Mouse (Mus musculus): Measurements from ENCODE around the gene Rabep2. TPM values are rescaled to one million over a fixed set of nuclear protein-coding genes. Genes with fewer than 3 reads are reported as not detected.

Rabep2 gene
- polyA plus RNA-seq, 1 experiment from 2014 or later: 15.6 TPM

DNA sequence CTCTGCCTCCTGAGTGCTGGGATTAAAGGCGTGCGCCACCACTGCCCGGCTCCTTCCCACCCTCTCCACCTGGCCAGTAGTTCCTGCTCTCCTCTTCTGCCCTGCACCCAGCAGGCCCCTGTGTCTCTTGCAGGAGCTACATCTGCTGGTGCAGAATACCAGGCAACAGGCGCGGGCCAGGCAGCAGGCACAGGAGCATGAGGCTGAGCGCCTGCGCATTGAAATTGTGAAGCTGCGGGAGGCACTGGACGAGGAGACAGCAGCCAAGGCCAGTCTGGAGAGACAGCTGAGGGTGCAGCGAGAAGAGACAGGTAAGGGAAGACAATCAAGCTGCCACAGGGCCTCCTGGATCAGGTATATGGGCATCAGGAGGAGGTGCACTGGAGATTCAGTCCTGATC is 15.4 kb downstream of the Rabep2 start:
- Histone ChIP-seq H3K27ac (ENCODE audit: low read depth, low read length) (no peak overlapping the region), H3K9me3 (ENCODE audit: control insufficient read depth, low read length) (no peaks in the 10 kb centered on the region), H3K36me3 (ENCODE audit: control insufficient read depth, insufficient read depth, low read length) (peaks cover 8% of the 10 kb centered on the region; the same call in 1 of the 2 replicates), H3K4me1 (replicated peaks; ENCODE audit: control insufficient read depth, insufficient read depth, low read length) (no peaks in the 10 kb centered on the region), H3K9ac (ENCODE audit: low read depth, low read length) (no peak overlapping the region), H3K4me3 (ENCODE audit: low read depth, low read length) (no peak overlapping the region), H3K4me2 (no peak overlapping the region), H3K27me3 (replicated peaks; ENCODE audit: control insufficient read depth, insufficient read depth, low read length) (no peaks in the 10 kb centered on the region)
- 91% methylated on average over 10 of the region's 10 CpGs for WGBS
- no peak for DNase-seq (ENCODE audit: low spot score)
- no peak for ATAC-seq (replicated peaks; ENCODE audit: low FRiP score)

DNA sequence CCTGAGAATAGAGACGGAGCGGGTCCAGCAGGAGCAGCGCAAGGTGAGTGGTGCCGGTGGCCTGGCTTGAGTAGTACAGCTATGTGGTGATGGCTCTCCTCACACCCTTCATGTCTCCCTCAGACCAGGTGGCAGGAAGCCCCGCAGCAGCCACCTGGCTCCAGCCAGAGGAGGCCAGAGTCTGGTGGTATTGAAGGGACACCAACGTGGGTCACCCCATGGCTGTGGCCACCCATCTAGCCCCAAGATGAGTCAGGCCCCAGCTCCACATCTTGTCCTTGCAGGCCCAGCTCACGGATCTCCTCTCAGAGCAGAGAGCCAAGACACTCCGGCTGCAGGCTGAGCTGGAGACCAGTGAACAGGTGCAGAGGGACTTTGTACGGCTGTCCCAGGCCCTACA is 16.0 kb downstream of the Rabep2 start:
- no peak overlapping the region for H3K27ac ChIP-seq (ENCODE audit: low read depth, low read length)
- no peak overlapping the region for H3K4me2 ChIP-seq
- no peaks in the 10 kb centered on the region for H3K4me1 ChIP-seq (replicated peaks; ENCODE audit: control insufficient read depth, insufficient read depth, low read length)
- no peak for DNase-seq (ENCODE audit: low spot score)
- WGBS: 90% methylated on average over 9 of the region's 9 CpGs
- no peak overlapping the region for H3K9ac ChIP-seq (ENCODE audit: low read depth, low read length)
- H3K27me3 ChIP-seq (replicated peaks; ENCODE audit: control insufficient read depth, insufficient read depth, low read length): no peaks in the 10 kb centered on the region
- no peak overlapping the region for H3K4me3 ChIP-seq (ENCODE audit: low read depth, low read length)
- H3K36me3 ChIP-seq (ENCODE audit: control insufficient read depth, insufficient read depth, low read length): peaks cover 8% of the 10 kb centered on the region; the same call in 1 of the 2 replicates
- H3K9me3 ChIP-seq (ENCODE audit: control insufficient read depth, low read length): no peaks in the 10 kb centered on the region
- ATAC-seq (replicated peaks; ENCODE audit: low FRiP score): no peak

GRCm38 (mm10) chr7:126445104-126445815 is 16.7 kb downstream of the Rabep2 start:
- Histone ChIP-seq H3K4me3 (ENCODE audit: low read depth, low read length) (no peak overlapping the region), H3K4me1 (replicated peaks; ENCODE audit: control insufficient read depth, insufficient read depth, low read length) (no peaks in the 10 kb centered on the region), H3K27me3 (replicated peaks; ENCODE audit: control insufficient read depth, insufficient read depth, low read length) (no peaks in the 10 kb centered on the region), H3K9me3 (ENCODE audit: control insufficient read depth, low read length) (no peaks in the 10 kb centered on the region), H3K27ac (ENCODE audit: low read depth, low read length) (no peak overlapping the region), H3K4me2 (no peak overlapping the region), H3K36me3 (ENCODE audit: control insufficient read depth, insufficient read depth, low read length) (peaks cover 8% of the 10 kb centered on the region; the same call in 1 of the 2 replicates), H3K9ac (ENCODE audit: low read depth, low read length) (no peak overlapping the region)
- no peak for DNase-seq (ENCODE audit: low spot score)
- no peak for ATAC-seq (replicated peaks; ENCODE audit: low FRiP score)
- 91% methylated on average over 15 of the region's 15 CpGs for WGBS

DNA sequence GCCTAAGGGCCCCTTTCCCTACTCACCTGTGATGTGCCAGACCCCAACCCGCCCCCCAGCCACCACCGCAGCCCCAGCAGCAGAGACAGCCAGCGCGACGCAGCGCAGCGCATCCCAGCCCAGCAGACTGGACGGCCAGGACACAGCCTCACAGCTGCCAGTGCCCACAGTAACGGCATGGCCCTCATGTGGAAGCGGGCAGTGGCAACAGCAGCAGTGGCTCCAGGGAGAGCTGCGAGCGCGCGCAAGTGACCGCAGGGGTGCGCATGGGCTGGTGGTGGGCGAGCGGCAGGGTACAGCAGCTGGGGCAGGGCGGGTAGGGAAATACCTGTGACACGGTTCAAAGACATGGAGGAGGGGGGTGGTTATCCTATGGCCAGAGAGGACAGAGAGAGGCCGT is 17.7 kb downstream of the Rabep2 start:
- peaks cover 8% of the 10 kb centered on the region; the same call in 1 of the 2 replicates for H3K36me3 ChIP-seq (ENCODE audit: control insufficient read depth, insufficient read depth, low read length)
- DNase-seq (ENCODE audit: low spot score) (no peak), ATAC-seq (replicated peaks; ENCODE audit: low FRiP score) (no peak)
- H3K27me3 ChIP-seq (replicated peaks; ENCODE audit: control insufficient read depth, insufficient read depth, low read length): no peaks in the 10 kb centered on the region
- H3K9me3 ChIP-seq (ENCODE audit: control insufficient read depth, low read length): no peaks in the 10 kb centered on the region
- no peaks in the 10 kb centered on the region for H3K4me1 ChIP-seq (replicated peaks; ENCODE audit: control insufficient read depth, insufficient read depth, low read length)
- H3K4me2 ChIP-seq: no peak overlapping the region
- no peak overlapping the region for H3K27ac ChIP-seq (ENCODE audit: low read depth, low read length)
- H3K9ac ChIP-seq (ENCODE audit: low read depth, low read length): no peak overlapping the region
- WGBS: 94% methylated on average over 21 of the region's 21 CpGs
- H3K4me3 ChIP-seq (ENCODE audit: low read depth, low read length): no peak overlapping the region

DNA sequence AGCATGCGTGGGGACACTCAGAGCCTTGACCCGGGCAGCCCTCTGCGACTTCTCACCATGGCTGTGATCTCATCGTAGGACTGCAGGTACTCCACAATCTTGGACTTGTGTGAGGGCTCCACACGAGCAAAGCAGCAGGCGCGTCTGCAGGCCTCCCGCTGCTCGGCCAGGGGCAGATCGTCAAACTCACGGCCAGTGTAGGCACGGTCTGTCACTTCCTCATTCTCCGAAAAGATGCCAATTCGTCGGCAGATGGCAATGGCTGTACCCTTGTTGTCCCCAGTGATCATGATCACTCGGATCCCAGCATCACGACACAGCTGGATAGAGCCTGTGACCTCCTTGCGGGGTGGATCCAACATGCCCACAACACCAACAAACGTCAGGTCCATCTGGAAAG is 19.9 kb downstream of the Rabep2 start:
- WGBS: 87% methylated on average over 19 of the region's 19 CpGs
- Histone ChIP-seq H3K27ac (ENCODE audit: low read depth, low read length) (no peak overlapping the region), H3K36me3 (ENCODE audit: control insufficient read depth, insufficient read depth, low read length) (peaks cover 8% of the 10 kb centered on the region; the same call in 1 of the 2 replicates), H3K4me3 (ENCODE audit: low read depth, low read length) (no peak overlapping the region), H3K9ac (ENCODE audit: low read depth, low read length) (no peak overlapping the region), H3K27me3 (replicated peaks; ENCODE audit: control insufficient read depth, insufficient read depth, low read length) (no peaks in the 10 kb centered on the region), H3K4me2 (no peak overlapping the region), H3K4me1 (replicated peaks; ENCODE audit: control insufficient read depth, insufficient read depth, low read length) (no peaks in the 10 kb centered on the region), H3K9me3 (ENCODE audit: control insufficient read depth, low read length) (no peaks in the 10 kb centered on the region)
- DNase-seq (ENCODE audit: low spot score): no peak
- no peak for ATAC-seq (replicated peaks; ENCODE audit: low FRiP score)

DNA sequence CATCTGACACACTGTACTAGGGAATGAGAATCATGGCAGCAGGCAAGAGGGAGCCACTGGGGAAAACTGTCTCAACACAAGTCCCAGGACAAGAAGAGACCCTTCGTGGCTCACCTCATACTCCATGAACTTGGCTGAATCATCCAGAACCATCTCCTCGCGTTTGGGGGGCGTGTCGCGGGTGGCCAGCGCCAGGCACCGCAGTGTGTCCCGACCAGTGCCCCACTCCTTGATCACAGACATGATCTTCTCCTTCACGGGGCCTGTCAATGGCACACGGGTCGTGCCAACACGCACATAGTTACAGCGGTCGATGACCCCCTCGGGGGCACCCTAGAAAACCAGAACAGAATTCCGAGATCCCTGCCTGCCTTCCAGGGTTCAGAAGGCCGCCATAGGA is 21.4 kb downstream of the Rabep2 start:
- H3K27me3 ChIP-seq (replicated peaks; ENCODE audit: control insufficient read depth, insufficient read depth, low read length): no peaks in the 10 kb centered on the region
- no peak overlapping the region for H3K27ac ChIP-seq (ENCODE audit: low read depth, low read length)
- no peak overlapping the region for H3K9ac ChIP-seq (ENCODE audit: low read depth, low read length)
- no peaks in the 10 kb centered on the region for H3K4me1 ChIP-seq (replicated peaks; ENCODE audit: control insufficient read depth, insufficient read depth, low read length)
- DNase-seq (ENCODE audit: low spot score) (no peak), ATAC-seq (replicated peaks; ENCODE audit: low FRiP score) (no peak)
- no peak overlapping the region for H3K4me3 ChIP-seq (ENCODE audit: low read depth, low read length)
- WGBS: 90% methylated on average over 18 of the region's 18 CpGs
- H3K9me3 ChIP-seq (ENCODE audit: control insufficient read depth, low read length): no peaks in the 10 kb centered on the region
- no peak overlapping the region for H3K4me2 ChIP-seq
- peaks cover 7% of the 10 kb centered on the region; the same call in 1 of the 2 replicates for H3K36me3 ChIP-seq (ENCODE audit: control insufficient read depth, insufficient read depth, low read length)

DNA sequence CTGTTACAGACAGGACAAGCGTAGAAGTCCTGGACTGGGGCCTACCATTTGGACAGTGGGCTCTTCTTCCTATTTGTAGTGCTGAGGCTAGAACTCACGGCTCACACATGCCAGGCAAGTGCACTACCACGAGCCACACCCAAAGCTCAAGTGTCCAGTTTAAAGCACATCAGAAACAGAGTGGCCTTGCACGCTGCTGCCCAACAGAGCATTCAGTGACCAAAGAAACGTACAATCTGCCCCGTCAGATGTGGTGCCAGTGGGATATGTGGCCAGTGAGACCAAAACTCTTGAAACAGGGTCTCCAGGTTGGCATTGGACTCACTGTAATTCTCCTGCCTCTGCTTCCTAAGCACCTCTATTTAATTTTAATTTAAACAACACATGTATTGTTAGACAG is 22.1 kb downstream of the Rabep2 start:
- 87% methylated on average over 6 of the region's 6 CpGs for WGBS
- H3K9me3 ChIP-seq (ENCODE audit: control insufficient read depth, low read length): no peaks in the 10 kb centered on the region
- ATAC-seq (replicated peaks; ENCODE audit: low FRiP score): no peak
- H3K27me3 ChIP-seq (replicated peaks; ENCODE audit: control insufficient read depth, insufficient read depth, low read length): no peaks in the 10 kb centered on the region
- peaks cover under 1% of the 10 kb centered on the region; the same call in 1 of the 2 replicates for H3K36me3 ChIP-seq (ENCODE audit: control insufficient read depth, insufficient read depth, low read length)
- no peak overlapping the region for H3K4me2 ChIP-seq
- DNase-seq (ENCODE audit: low spot score): no peak
- no peaks in the 10 kb centered on the region for H3K4me1 ChIP-seq (replicated peaks; ENCODE audit: control insufficient read depth, insufficient read depth, low read length)
- H3K27ac ChIP-seq (ENCODE audit: low read depth, low read length): no peak overlapping the region
- no peak overlapping the region for H3K9ac ChIP-seq (ENCODE audit: low read depth, low read length)
- H3K4me3 ChIP-seq (ENCODE audit: low read depth, low read length): no peak overlapping the region

- ATAC-seq (replicated peaks; ENCODE audit: low FRiP score) (no peak), DNase-seq (ENCODE audit: low spot score) (no peak)
- Histone ChIP-seq H3K27ac (ENCODE audit: low read depth, low read length) (no peak overlapping the region), H3K27me3 (replicated peaks; ENCODE audit: control insufficient read depth, insufficient read depth, low read length) (no peaks in the 10 kb centered on the region), H3K36me3 (ENCODE audit: control insufficient read depth, insufficient read depth, low read length) (no peaks in the 10 kb centered on the region), H3K9ac (ENCODE audit: low read depth, low read length) (no peak overlapping the region), H3K4me1 (replicated peaks; ENCODE audit: control insufficient read depth, insufficient read depth, low read length) (no peaks in the 10 kb centered on the region; the same call in 1 of the 2 replicates), H3K4me3 (ENCODE audit: low read depth, low read length) (no peak overlapping the region), H3K9me3 (ENCODE audit: control insufficient read depth, low read length) (no peaks in the 10 kb centered on the region), H3K4me2 (no peak overlapping the region)
- 79% methylated on average over 3 of the region's 3 CpGs for WGBS
These were observed 23.7 kb downstream of the Rabep2 start for GRCm38 (mm10) chr7:126452244-126452643.

- ATAC-seq (replicated peaks; ENCODE audit: low FRiP score) (no peak), DNase-seq (ENCODE audit: low spot score) (no peak)
- Histone ChIP-seq H3K27ac (ENCODE audit: low read depth, low read length) (no peak overlapping the region), H3K9me3 (ENCODE audit: control insufficient read depth, low read length) (no peaks in the 10 kb centered on the region), H3K4me1 (replicated peaks; ENCODE audit: control insufficient read depth, insufficient read depth, low read length) (no peaks in the 10 kb centered on the region; the same call in 1 of the 2 replicates), H3K27me3 (replicated peaks; ENCODE audit: control insufficient read depth, insufficient read depth, low read length) (no peaks in the 10 kb centered on the region), H3K4me2 (no peak overlapping the region), H3K9ac (ENCODE audit: low read depth, low read length) (no peak overlapping the region), H3K4me3 (ENCODE audit: low read depth, low read length) (no peak overlapping the region), H3K36me3 (ENCODE audit: control insufficient read depth, insufficient read depth, low read length) (no peaks in the 10 kb centered on the region)
- WGBS: 77% methylated on average over 7 of the region's 7 CpGs
These were observed 25.3 kb downstream of the Rabep2 start for GRCm38 (mm10) chr7:126453861-126454260.
